Mouse (Mus musculus): ENCODE results near the gene Ulk1. TPM values are rescaled to one million over a fixed set of nuclear protein-coding genes. Genes with fewer than 3 reads are reported as not detected.

The Ulk1 gene
- polyA plus RNA-seq, 1 experiment = 34.6 TPM

DNA sequence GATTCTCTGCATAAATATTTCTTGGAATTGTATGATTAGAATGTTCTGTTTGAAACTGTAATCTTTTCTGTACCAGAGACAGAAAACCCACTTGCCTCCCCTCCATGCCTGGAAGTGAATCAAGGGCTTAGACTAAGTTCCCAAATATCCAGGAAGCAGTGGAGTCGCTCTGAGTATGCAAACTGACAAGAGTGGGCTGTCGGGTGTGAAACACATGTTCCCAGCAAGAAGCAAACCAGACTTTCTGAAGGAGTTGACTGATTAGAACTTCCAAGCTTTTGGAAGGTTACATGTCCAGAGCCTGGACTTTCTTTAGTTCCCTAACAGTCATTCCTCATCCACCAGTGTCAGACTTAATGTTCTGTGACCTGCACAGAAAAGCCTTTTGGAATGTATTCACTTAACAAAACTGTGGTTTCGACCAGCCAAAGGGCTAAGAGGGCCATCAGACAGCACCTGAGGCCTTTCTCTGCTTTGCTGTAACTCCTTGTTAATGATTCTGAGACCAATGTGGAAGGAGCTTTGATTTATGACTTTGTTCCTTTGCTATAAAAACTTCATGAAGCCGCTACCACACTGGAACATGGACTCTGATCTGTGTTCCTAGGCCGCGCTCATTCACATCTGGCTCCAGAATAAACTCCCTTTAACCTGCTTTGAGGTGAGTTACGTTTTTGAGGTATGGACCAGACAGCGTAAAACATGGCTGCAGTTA, 17.0 kb upstream of the Ulk1 start:
- H3K27ac ChIP-seq (ENCODE audit: insufficient read depth, low read depth, low read length) = peak overlapping the region; percentile 72
- TF ChIP-seq POLR2A (IDR thresholded peaks at IDR 0.05; ENCODE audit: low read depth, low read length) = no peak
- TF ChIP-seq CTCF (IDR thresholded peaks at IDR 0.05; ENCODE audit: extremely low read depth, insufficient read length, insufficient replicate concordance, low read depth, low read length) = no peak
- peaks cover 2% of the 10 kb centered on the region; the same call in 1 of the 2 replicates for H3K36me3 ChIP-seq (ENCODE audit: control insufficient read depth, insufficient read depth, low read length)
- WGBS = 32% methylated on average over 8 of the region's 8 CpGs
- H3K4me3 ChIP-seq (ENCODE audit: low read depth, low read length) = no peak overlapping the region
- peaks cover 13% of the 10 kb centered on the region; the same call in 1 of the 2 replicates for H3K4me1 ChIP-seq (ENCODE audit: control insufficient read depth, insufficient read depth, insufficient read length, low read length)
- no peaks in the 10 kb centered on the region for H3K27me3 ChIP-seq (ENCODE audit: control insufficient read depth, insufficient read depth, low read length)

DNA sequence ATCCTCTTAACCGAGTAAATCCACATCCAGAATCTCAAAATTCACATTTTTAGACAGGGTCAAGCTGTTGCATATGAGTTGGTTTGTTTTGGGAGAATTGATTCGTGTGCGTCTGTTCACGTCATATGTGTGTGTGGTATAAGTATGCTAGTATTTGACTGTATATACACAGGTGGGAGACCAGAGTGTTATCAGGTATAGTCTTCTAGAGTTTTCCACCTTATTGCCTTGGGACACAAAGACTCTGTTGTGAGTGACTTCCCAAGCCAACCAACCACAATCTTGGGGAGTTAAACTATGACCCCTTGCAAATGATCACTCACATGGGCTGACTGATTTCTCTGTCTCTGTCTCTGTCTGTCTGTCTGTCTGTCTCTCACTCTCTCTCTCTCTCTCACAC, 14.5 kb upstream of the Ulk1 start:
- H3K36me3 ChIP-seq (ENCODE audit: control insufficient read depth, insufficient read depth, low read length) = no peaks in the 10 kb centered on the region
- 41% methylated on average over 4 of the region's 4 CpGs for WGBS
- H3K4me1 ChIP-seq (ENCODE audit: control insufficient read depth, insufficient read depth, insufficient read length, low read length) = peaks cover 13% of the 10 kb centered on the region; the same call in 1 of the 2 replicates
- H3K27ac ChIP-seq (ENCODE audit: insufficient read depth, low read depth, low read length) = no peak overlapping the region
- no peak overlapping the region for H3K4me3 ChIP-seq (ENCODE audit: low read depth, low read length)
- TF ChIP-seq POLR2A (IDR thresholded peaks at IDR 0.05; ENCODE audit: low read depth, low read length) = no peak
- no peak for TF ChIP-seq CTCF (IDR thresholded peaks at IDR 0.05; ENCODE audit: extremely low read depth, insufficient read length, insufficient replicate concordance, low read depth, low read length)
- no peaks in the 10 kb centered on the region for H3K27me3 ChIP-seq (ENCODE audit: control insufficient read depth, insufficient read depth, low read length)

DNA sequence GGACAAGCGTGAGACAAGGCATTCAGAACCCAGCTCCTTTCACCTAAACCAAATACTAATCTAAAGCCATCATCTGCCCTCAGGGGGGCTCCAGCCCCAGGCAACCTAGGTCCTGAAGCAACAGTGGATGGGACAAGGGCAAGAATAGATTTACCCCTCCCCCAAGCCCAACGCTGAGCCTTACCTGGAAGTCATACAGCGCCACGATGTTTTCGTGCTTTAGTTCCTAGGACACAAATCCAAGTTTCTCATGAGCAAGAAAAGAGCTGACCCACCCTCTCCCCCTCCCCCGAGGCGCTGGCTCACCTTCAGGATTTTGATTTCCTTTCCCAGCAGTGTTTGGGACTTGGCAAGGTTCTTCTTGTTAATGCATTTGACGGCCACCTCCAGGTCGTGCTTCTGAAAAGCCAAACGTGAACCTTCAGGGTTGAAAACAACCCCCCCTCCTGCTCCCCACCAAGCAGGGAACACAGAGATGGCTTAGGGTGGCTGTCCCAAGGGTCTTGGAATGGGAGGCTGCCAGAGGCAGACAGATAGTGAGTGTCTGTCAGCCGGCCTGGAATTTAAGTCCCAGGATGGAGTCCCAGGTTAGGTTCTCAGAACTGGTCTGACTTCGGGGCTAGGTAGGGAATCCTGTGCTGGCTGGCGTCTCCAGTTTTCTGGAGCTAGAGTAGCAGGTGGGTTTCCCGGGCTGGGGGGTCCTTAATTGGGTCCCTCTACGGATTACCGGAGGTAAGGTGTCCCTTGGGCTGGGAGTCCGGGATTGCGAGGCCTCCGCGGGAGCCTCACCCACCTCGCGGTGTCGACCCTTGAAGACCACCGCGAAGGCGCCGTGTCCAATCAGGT, 853 bp downstream of the Ulk1 start:
- peaks cover 11% of the 10 kb centered on the region for H3K4me1 ChIP-seq (ENCODE audit: control insufficient read depth, insufficient read depth, insufficient read length, low read length)
- no peaks in the 10 kb centered on the region for H3K27me3 ChIP-seq (ENCODE audit: control insufficient read depth, insufficient read depth, low read length)
- peak overlapping the region; percentile 29 for H3K27ac ChIP-seq (ENCODE audit: insufficient read depth, low read depth, low read length)
- 2% methylated on average over 27 of the region's 27 CpGs for WGBS
- TF ChIP-seq POLR2A (IDR thresholded peaks at IDR 0.05; ENCODE audit: low read depth, low read length) (no peak), CTCF (IDR thresholded peaks at IDR 0.05; ENCODE audit: extremely low read depth, insufficient read length, insufficient replicate concordance, low read depth, low read length) (no peak)
- H3K4me3 ChIP-seq (ENCODE audit: low read depth, low read length) = peak overlapping the region; percentile 75
- H3K36me3 ChIP-seq (ENCODE audit: control insufficient read depth, insufficient read depth, low read length) = peaks cover 1% of the 10 kb centered on the region; the same call in 1 of the 2 replicates

DNA sequence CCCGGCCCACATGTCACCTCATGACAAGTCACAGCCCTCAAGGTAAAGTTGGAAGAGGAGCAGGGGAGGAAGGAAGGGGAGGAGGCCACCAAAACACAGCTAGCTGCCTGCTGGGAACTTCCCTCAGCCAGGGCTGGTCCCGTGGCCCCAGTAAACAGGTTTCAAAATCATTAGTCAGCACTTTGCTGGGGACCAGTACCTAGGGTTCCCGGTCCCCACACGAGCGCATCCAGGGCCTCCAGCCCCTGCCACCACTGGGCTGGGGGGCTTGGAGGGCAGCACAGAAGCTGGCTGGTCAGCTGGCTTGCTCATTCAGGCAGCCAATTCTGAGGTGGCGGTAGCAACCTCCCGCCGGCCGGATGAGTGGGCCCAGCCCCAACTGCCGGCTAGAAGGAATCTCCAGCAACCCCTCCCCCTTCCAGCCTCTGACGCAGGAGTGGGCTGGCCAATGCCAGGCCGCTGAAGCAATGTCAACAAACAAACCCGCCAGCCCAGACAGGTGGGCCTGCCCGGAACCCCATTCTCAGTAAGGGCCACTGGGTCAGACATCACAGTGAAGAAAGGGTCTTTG, 1.8 kb downstream of the Ulk1 start:
- Histone ChIP-seq H3K36me3 (ENCODE audit: control insufficient read depth, insufficient read depth, low read length) (peaks cover 1% of the 10 kb centered on the region; the same call in 1 of the 2 replicates), H3K4me1 (ENCODE audit: control insufficient read depth, insufficient read depth, insufficient read length, low read length) (peaks cover 11% of the 10 kb centered on the region), H3K27ac (ENCODE audit: insufficient read depth, low read depth, low read length) (peak overlapping the region; percentile 29), H3K4me3 (ENCODE audit: low read depth, low read length) (peak overlapping the region; percentile 75), H3K27me3 (ENCODE audit: control insufficient read depth, insufficient read depth, low read length) (no peaks in the 10 kb centered on the region)
- 0% methylated on average over 14 of the region's 14 CpGs for WGBS
- TF ChIP-seq POLR2A (IDR thresholded peaks at IDR 0.05; ENCODE audit: low read depth, low read length) (no peak), CTCF (IDR thresholded peaks at IDR 0.05; ENCODE audit: extremely low read depth, insufficient read length, insufficient replicate concordance, low read depth, low read length) (no peak)

DNA sequence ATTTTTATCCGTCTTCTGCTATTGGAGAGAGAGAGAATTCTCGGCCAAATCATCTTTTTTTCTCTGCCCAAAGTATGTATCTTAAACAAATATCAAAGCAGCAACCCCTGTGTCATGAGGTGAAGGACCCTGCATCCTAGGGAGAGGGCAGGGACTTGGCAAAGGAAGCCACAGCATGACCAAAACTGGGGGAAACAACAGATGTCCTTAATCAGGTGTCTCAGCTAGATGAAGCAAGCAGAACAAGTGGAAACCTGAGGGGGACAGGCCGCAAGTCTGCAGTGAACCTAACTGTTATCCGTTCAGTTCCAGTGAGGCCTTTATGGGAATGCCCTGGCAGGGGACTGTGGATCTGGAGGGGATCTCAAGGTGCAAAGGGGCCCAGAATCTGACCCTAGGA, 2.4 kb downstream of the Ulk1 start:
- Histone ChIP-seq H3K4me3 (ENCODE audit: low read depth, low read length) (peak overlapping the region; percentile 75), H3K27ac (ENCODE audit: insufficient read depth, low read depth, low read length) (peak overlapping the region; percentile 23; the same call in 1 of the 2 replicates), H3K4me1 (ENCODE audit: control insufficient read depth, insufficient read depth, insufficient read length, low read length) (peaks cover 11% of the 10 kb centered on the region), H3K27me3 (ENCODE audit: control insufficient read depth, insufficient read depth, low read length) (no peaks in the 10 kb centered on the region), H3K36me3 (ENCODE audit: control insufficient read depth, insufficient read depth, low read length) (peaks cover 1% of the 10 kb centered on the region; the same call in 1 of the 2 replicates)
- TF ChIP-seq CTCF (IDR thresholded peaks at IDR 0.05; ENCODE audit: extremely low read depth, insufficient read length, insufficient replicate concordance, low read depth, low read length) (no peak), POLR2A (IDR thresholded peaks at IDR 0.05; ENCODE audit: low read depth, low read length) (no peak)
- 78% methylated on average over 4 of the region's 4 CpGs for WGBS

DNA sequence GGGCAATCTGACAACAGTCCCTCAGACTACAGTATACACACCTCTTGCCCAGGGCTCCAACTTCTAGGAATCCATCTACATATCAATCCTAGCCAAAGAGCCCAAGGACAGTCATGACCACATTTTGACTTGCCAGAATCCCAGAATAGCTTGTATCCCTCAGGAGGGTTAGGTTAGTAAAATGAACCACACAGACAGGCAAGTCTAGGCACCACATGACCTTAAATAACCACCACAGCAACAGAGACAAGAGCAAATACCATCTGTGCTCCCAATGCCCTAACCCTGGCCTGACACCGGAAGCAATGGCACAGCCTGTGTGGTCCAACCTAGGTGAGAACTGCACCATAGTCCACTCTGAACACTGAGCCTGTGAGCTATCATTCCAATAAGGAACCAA, 3.2 kb downstream of the Ulk1 start:
- no peaks in the 10 kb centered on the region for H3K27me3 ChIP-seq (ENCODE audit: control insufficient read depth, insufficient read depth, low read length)
- 81% methylated on average over 1 of the region's 1 CpGs for WGBS
- no peak overlapping the region for H3K4me3 ChIP-seq (ENCODE audit: low read depth, low read length)
- H3K4me1 ChIP-seq (ENCODE audit: control insufficient read depth, insufficient read depth, insufficient read length, low read length) = peaks cover 11% of the 10 kb centered on the region
- TF ChIP-seq CTCF (IDR thresholded peaks at IDR 0.05; ENCODE audit: extremely low read depth, insufficient read length, insufficient replicate concordance, low read depth, low read length) (no peak), POLR2A (IDR thresholded peaks at IDR 0.05; ENCODE audit: low read depth, low read length) (no peak)
- H3K36me3 ChIP-seq (ENCODE audit: control insufficient read depth, insufficient read depth, low read length) = peaks cover 1% of the 10 kb centered on the region; the same call in 1 of the 2 replicates
- no peak overlapping the region for H3K27ac ChIP-seq (ENCODE audit: insufficient read depth, low read depth, low read length)

All from small intestine, adult 2 months (tissue).